Mouse (Mus musculus): ENCODE measurements at regions not wholly inside any gene's neighbourhood (a gene's known extent, or its start where the extent isn't known, plus 50 kb on each side); places are given as distances from the start of the nearest gene placed in this dataset.

GRCm38 (mm10) chr3:49068801-49069200 lies 688.3 kb downstream of the Pcdh18 start:
- TF ChIP-seq CTCF (IDR thresholded peaks at IDR 0.05; ENCODE audit: borderline replicate concordance, insufficient read depth, low read depth, low read length) (no peak), POLR2A (IDR thresholded peaks at IDR 0.05; ENCODE audit: borderline replicate concordance, insufficient read depth, low read length) (no peak)
